ENCODE assay signal across 27 mouse cellular contexts in genomic region chr2:168854777-168855176, GRCm38 (mm10).
"Had no signal": no experiment of that assay in that cellular context is flagged by ENCODE, and none has a peak within 500 bp of the region (broad histone marks: within the 10 kb centered on the region; RNA-seq: fewer than 3 reads in every experiment).

No protein-coding gene starts in this region.

- H3K27ac ChIP-seq: heart, adult 2 months; heart, embryonic 13.5 days; heart, embryonic 15.5 days; hindbrain, embryonic 13.5 days; hindbrain, embryonic 15.5 days; hindbrain, postnatal 0 days; kidney, embryonic 15.5 days; kidney, postnatal 0 days; left cerebral cortex, adult 2 months; limb, embryonic 10.5 days; limb, embryonic 12.5 days; liver, embryonic 13.5 days; liver, embryonic 15.5 days had no signal

- DNase-seq: gastrocnemius, postnatal 14 days; gastrocnemius, postnatal 36 days; heart, adult 11 months; heart, adult 2 months; heart, postnatal 14 days; heart, postnatal 36 days; kidney, adult 11 months; kidney, adult 2 months; kidney, adult 9 months; kidney, postnatal 14 days; kidney, postnatal 36 days; liver; liver, embryonic 13.5 days had no signal

- H3K4me3 ChIP-seq: heart, adult 2 months; heart, embryonic 13.5 days; heart, embryonic 15.5 days; hindbrain, embryonic 13.5 days; hindbrain, embryonic 15.5 days; kidney, embryonic 15.5 days; left cerebral cortex, adult 2 months; limb, embryonic 10.5 days; limb, embryonic 12.5 days; liver, embryonic 13.5 days; liver, embryonic 15.5 days had no signal

- H3K9me3 ChIP-seq: heart, embryonic 13.5 days; heart, embryonic 15.5 days; hindbrain, embryonic 13.5 days; hindbrain, embryonic 15.5 days; kidney, embryonic 15.5 days; limb, embryonic 10.5 days; limb, embryonic 12.5 days; liver, embryonic 13.5 days; liver, embryonic 15.5 days had no signal

- H3K4me2 ChIP-seq: heart, embryonic 11.5 days; heart, embryonic 13.5 days; heart, embryonic 15.5 days; hindbrain, embryonic 13.5 days; hindbrain, embryonic 15.5 days; kidney, embryonic 15.5 days; limb, embryonic 12.5 days; liver, embryonic 11.5 days; liver, embryonic 13.5 days; liver, embryonic 15.5 days had no signal

- H3K9ac ChIP-seq: heart, embryonic 13.5 days; heart, embryonic 15.5 days; hindbrain, embryonic 13.5 days; hindbrain, embryonic 15.5 days; kidney, embryonic 15.5 days; limb, embryonic 12.5 days; liver, embryonic 13.5 days; liver, embryonic 15.5 days had no signal

- H3K27me3 ChIP-seq: heart, embryonic 15.5 days; kidney, embryonic 15.5 days; limb, embryonic 12.5 days; liver, embryonic 13.5 days; liver, embryonic 15.5 days had no signal

- H3K36me3 ChIP-seq: heart, embryonic 13.5 days; heart, embryonic 15.5 days; hindbrain, embryonic 13.5 days; hindbrain, embryonic 15.5 days; kidney, embryonic 15.5 days; limb, embryonic 10.5 days; limb, embryonic 12.5 days; liver, embryonic 13.5 days; liver, embryonic 15.5 days had no signal

- ATAC-seq: hindbrain, postnatal 0 days; intestine, embryonic 16.5 days had no signal

- H3K4me1 ChIP-seq: heart, embryonic 15.5 days; hindbrain, embryonic 15.5 days; kidney, embryonic 15.5 days; liver, embryonic 13.5 days; liver, embryonic 15.5 days had no signal
